Mouse (Mus musculus): ENCODE data around the gene Psmd11. TPM values are rescaled to one million over a fixed set of nuclear protein-coding genes. Genes with fewer than 3 reads are reported as not detected.

The Psmd11 gene
- total and polyA plus RNA-seq, 3 experiments: 50.1 to 186 (median 109) TPM

DNA sequence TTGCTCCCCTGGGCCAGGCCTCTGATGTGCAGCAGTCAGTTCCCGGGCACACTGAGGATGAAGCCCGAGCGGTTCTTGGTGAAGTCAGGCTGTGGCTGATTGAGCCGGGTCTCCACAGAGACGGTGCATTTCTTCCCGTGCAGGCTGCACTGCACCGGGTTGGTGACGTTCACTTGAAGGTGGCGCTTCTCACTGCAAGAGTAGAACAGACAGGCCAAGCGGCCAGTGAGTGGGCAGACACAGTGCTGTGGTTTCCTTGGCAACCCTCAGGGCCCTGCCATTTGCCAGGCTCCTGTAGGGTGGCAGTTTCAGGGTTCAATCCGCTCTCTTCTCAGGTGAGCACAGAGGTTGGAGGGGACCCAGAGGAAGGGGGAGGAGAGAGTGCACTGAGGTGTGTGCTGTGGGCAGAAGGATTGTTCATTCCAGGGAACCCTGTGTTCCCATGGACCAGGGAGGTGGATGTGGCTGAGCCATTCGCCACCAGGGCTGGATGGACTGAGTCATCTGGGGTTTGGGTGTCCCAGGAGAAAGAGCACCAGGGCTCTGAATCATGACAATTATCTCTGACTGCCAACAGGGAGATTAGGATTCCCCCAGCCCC is 55.9 kb downstream of the Psmd11 start:
- no peak for ATAC-seq (ENCODE audit: extremely low read depth, insufficient number of reproducible peaks, low FRiP score, poor library complexity, severe bottlenecking)
- H3K4me3 ChIP-seq (ENCODE audit: low read depth, low read length): no peak overlapping the region
- no peak for DNase-seq (ENCODE audit: low spot score)
- TF ChIP-seq CTCF (IDR thresholded peaks at IDR 0.05; ENCODE audit: low read depth, low read length): no peak
- TF ChIP-seq POLR2AphosphoS5 (IDR thresholded peaks at IDR 0.05; ENCODE audit: insufficient replicate concordance, low read depth, low read length): no peak
- TF ChIP-seq GATA2 (IDR thresholded peaks at IDR 0.05; ENCODE audit: borderline replicate concordance, low read depth, low read length): no peak
- no peak for TF ChIP-seq GATA1 (IDR thresholded peaks at IDR 0.05; ENCODE audit: borderline replicate concordance, low read length)
- no peak for TF ChIP-seq TAL1 (conservative IDR thresholded peaks at IDR 0.05; ENCODE audit: low read depth, low read length)
- H3K4me1 ChIP-seq (ENCODE audit: insufficient read depth, low read depth, low read length): peaks cover 1% of the 10 kb centered on the region
- H3K9me3 ChIP-seq (replicated peaks): no peaks in the 10 kb centered on the region
- H3K27me3 ChIP-seq (ENCODE audit: insufficient read depth, low read length): peaks cover 52% of the 10 kb centered on the region
- peaks cover 2% of the 10 kb centered on the region for H3K36me3 ChIP-seq (replicated peaks)

DNA sequence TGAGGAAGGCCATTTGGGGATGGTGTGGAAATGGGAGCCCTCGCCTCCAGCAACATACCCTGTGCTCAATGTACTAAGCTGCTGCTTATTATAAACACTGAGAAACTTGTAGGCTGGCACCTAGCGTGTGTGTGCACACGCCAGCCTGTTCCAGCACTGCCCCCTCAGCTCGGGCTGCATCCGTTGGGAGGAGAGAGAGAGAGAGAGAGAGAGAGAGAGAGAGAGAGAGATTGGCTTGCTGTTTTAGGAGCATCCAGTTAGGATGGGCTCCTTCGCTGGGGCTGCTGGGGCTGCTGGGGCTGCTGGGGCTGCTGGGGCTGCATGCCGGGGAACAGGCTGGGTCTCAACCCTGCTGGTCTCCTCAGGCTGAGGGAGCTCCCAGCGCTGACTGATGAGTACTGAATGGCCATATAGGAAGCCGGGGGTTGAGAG is 56.7 kb downstream of the Psmd11 start:
- Histone ChIP-seq H3K27me3 (ENCODE audit: insufficient read depth, low read length) (peaks cover 60% of the 10 kb centered on the region), H3K9me3 (replicated peaks) (no peaks in the 10 kb centered on the region), H3K4me3 (ENCODE audit: low read depth, low read length) (no peak overlapping the region), H3K4me1 (ENCODE audit: insufficient read depth, low read depth, low read length) (no peaks in the 10 kb centered on the region; the same call in none of the 2 replicates), H3K36me3 (replicated peaks) (no peaks in the 10 kb centered on the region)
- ATAC-seq (ENCODE audit: extremely low read depth, insufficient number of reproducible peaks, low FRiP score, poor library complexity, severe bottlenecking): no peak
- no peak for DNase-seq (ENCODE audit: low spot score)
- TF ChIP-seq TAL1 (conservative IDR thresholded peaks at IDR 0.05; ENCODE audit: low read depth, low read length) (no peak), CTCF (IDR thresholded peaks at IDR 0.05; ENCODE audit: low read depth, low read length) (no peak), POLR2AphosphoS5 (IDR thresholded peaks at IDR 0.05; ENCODE audit: insufficient replicate concordance, low read depth, low read length) (no peak), GATA1 (IDR thresholded peaks at IDR 0.05; ENCODE audit: borderline replicate concordance, low read length) (no peak), GATA2 (IDR thresholded peaks at IDR 0.05; ENCODE audit: borderline replicate concordance, low read depth, low read length) (no peak)

- no peaks in the 10 kb centered on the region; the same call in none of the 2 replicates for H3K4me1 ChIP-seq (ENCODE audit: insufficient read depth, low read depth, low read length)
- H3K27me3 ChIP-seq (ENCODE audit: insufficient read depth, low read length): peaks cover 61% of the 10 kb centered on the region
- TF ChIP-seq GATA2 (IDR thresholded peaks at IDR 0.05; ENCODE audit: borderline replicate concordance, low read depth, low read length): no peak
- TF ChIP-seq POLR2AphosphoS5 (IDR thresholded peaks at IDR 0.05; ENCODE audit: insufficient replicate concordance, low read depth, low read length): no peak
- no peak for TF ChIP-seq CTCF (IDR thresholded peaks at IDR 0.05; ENCODE audit: low read depth, low read length)
- TF ChIP-seq GATA1 (IDR thresholded peaks at IDR 0.05; ENCODE audit: borderline replicate concordance, low read length): no peak
- TF ChIP-seq TAL1 (conservative IDR thresholded peaks at IDR 0.05; ENCODE audit: low read depth, low read length): no peak
Observed at GRCm38 (mm10) chr11:80485622-80486206, 57.3 kb downstream of the Psmd11 start.

DNA sequence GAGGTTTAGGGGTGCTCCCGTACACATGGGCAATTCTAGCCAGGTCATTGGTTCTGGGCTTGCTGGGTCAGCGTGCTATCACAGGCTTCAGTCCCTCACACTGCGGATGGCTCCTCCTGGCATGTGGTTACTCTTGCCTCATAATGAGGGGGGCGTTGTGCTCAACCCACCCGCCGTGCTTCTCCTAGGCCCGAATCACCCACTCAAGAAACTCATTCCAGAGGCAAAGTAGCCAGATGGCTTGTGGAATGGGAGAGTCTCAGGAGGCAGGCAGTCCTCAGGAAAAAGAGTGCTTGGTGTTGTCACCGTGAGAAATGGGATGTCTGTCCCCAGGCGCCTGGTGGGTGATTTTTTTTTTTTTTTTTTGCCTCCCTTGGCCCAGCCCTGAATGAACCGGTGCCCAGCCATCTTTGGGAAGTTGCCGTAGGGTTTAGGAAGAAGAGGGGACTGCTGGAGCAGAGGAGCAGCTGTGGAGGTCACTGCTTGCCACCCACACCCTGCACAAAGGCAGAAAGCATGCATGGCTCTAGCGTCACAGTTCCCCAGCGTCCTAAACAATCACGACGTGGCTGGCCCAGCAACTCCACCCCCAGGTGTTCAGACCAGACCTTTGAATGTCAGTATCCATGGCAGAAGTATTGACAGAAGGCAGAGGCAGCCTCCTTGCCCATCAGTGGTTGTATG is 59.6 kb downstream of the Psmd11 start:
- H3K36me3 ChIP-seq (replicated peaks): no peaks in the 10 kb centered on the region
- TF ChIP-seq POLR2AphosphoS5 (IDR thresholded peaks at IDR 0.05; ENCODE audit: insufficient replicate concordance, low read depth, low read length) (no peak), GATA1 (IDR thresholded peaks at IDR 0.05; ENCODE audit: borderline replicate concordance, low read length) (no peak), CTCF (IDR thresholded peaks at IDR 0.05; ENCODE audit: low read depth, low read length) (no peak), TAL1 (conservative IDR thresholded peaks at IDR 0.05; ENCODE audit: low read depth, low read length) (no peak), GATA2 (IDR thresholded peaks at IDR 0.05; ENCODE audit: borderline replicate concordance, low read depth, low read length) (no peak)
- ATAC-seq (ENCODE audit: extremely low read depth, insufficient number of reproducible peaks, low FRiP score, poor library complexity, severe bottlenecking): no peak
- H3K4me1 ChIP-seq (ENCODE audit: insufficient read depth, low read depth, low read length): no peaks in the 10 kb centered on the region; the same call in none of the 2 replicates
- H3K9me3 ChIP-seq (replicated peaks): no peaks in the 10 kb centered on the region
- no peak for DNase-seq (ENCODE audit: low spot score)
- no peak overlapping the region for H3K4me3 ChIP-seq (ENCODE audit: low read depth, low read length)
- peaks cover 54% of the 10 kb centered on the region for H3K27me3 ChIP-seq (ENCODE audit: insufficient read depth, low read length)

More at GRCm38 (mm10) chr11:80485622-80486206, 57.3 kb downstream of the Psmd11 start:
- Histone ChIP-seq H3K9me3 (replicated peaks) (no peaks in the 10 kb centered on the region), H3K36me3 (replicated peaks) (no peaks in the 10 kb centered on the region), H3K4me3 (ENCODE audit: low read depth, low read length) (no peak overlapping the region)
- DNase-seq (ENCODE audit: low spot score) (no peak), ATAC-seq (ENCODE audit: extremely low read depth, insufficient number of reproducible peaks, low FRiP score, poor library complexity, severe bottlenecking) (no peak)

DNA sequence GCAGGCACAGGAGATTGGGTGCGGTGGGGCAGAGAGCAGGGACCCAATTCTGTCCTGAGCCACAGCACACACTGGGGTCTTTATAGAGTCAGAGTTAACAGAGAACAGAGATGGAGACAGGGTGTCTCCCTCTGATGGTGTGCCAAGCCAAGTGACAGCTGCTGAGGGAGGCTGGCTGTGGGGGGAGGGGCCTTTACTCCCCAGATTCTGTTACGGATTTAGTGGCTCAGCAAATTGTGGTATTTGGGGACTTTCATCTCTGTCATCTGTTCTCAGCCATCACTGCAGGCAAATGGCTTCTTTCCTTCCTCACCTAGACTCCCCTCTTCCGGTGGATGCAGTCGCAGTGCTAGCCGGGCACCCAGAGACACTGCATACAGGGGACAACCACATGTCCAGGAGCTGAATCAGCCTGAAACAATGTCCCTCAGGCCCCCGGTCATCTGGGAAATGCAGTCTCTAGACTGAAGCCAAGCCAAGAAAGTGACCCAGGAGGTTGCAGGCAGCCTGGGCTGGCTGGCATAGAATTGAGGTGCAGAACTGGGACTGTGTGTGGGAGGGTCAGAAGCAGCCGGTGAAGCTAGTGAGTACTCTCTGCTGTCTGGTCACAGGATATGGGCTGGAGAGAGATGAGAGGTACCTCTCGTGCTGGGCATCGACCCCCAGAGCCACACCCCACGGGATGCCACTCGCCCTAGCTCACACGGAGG is 60.9 kb downstream of the Psmd11 start:
- Histone ChIP-seq H3K4me3 (ENCODE audit: low read depth, low read length) (no peak overlapping the region), H3K36me3 (replicated peaks) (no peaks in the 10 kb centered on the region), H3K4me1 (ENCODE audit: insufficient read depth, low read depth, low read length) (no peaks in the 10 kb centered on the region; the same call in none of the 2 replicates), H3K27me3 (ENCODE audit: insufficient read depth, low read length) (peaks cover 47% of the 10 kb centered on the region), H3K9me3 (replicated peaks) (no peaks in the 10 kb centered on the region)
- DNase-seq (ENCODE audit: low spot score): no peak
- ATAC-seq (ENCODE audit: extremely low read depth, insufficient number of reproducible peaks, low FRiP score, poor library complexity, severe bottlenecking): no peak
- TF ChIP-seq CTCF (IDR thresholded peaks at IDR 0.05; ENCODE audit: low read depth, low read length): no peak
- no peak for TF ChIP-seq GATA2 (IDR thresholded peaks at IDR 0.05; ENCODE audit: borderline replicate concordance, low read depth, low read length)
- no peak for TF ChIP-seq GATA1 (IDR thresholded peaks at IDR 0.05; ENCODE audit: borderline replicate concordance, low read length)
- TF ChIP-seq TAL1 (conservative IDR thresholded peaks at IDR 0.05; ENCODE audit: low read depth, low read length): no peak
- TF ChIP-seq POLR2AphosphoS5 (IDR thresholded peaks at IDR 0.05; ENCODE audit: insufficient replicate concordance, low read depth, low read length): no peak

Data from G1E (cell line).